Mouse (Mus musculus) G1E (cell line): Measurements from ENCODE around the gene Tll2. TPM values are rescaled to one million over a fixed set of nuclear protein-coding genes. Genes with fewer than 3 reads are reported as not detected.

Source experiments
- ATAC-seq: 2 replicates; pipeline ENCODE4 v1.8.0; 2016; ENCODE audit warnings: mild to moderate bottlenecking; ENCODE audit not compliant: insufficient number of reproducible peaks, poor library complexity, low FRiP score, severe bottlenecking; ENCODE audit errors: extremely low read depth
- DNase-seq: peaks from one replicate; pipeline ENCODE4 v3.0.0; 2012; ENCODE audit warnings: low spot score
- H3K27me3 ChIP-seq: 2 replicates; pipeline ENCODE4 v1.6.1; 2012; ENCODE audit warnings: mild to moderate bottlenecking, low read length, inconsistent platforms; ENCODE audit not compliant: insufficient read depth
- H3K36me3 ChIP-seq: replicated peaks from 2 replicates; pipeline ENCODE3; 2012; ENCODE audit warnings: mild to moderate bottlenecking, inconsistent platforms
- H3K4me1 ChIP-seq: 2 replicates; pipeline ENCODE4 v1.6.1; 2012; ENCODE audit warnings: low read depth, low read length, inconsistent platforms, mixed read lengths; ENCODE audit not compliant: insufficient read depth
- H3K4me3 ChIP-seq: 2 replicates; pipeline ENCODE4 v1.5.1; 2012; ENCODE audit warnings: low read depth, mild to moderate bottlenecking, inconsistent platforms, low read length, moderate library complexity, mixed read lengths
- H3K9me3 ChIP-seq: replicated peaks from 2 replicates; pipeline ENCODE4 v1.6.1; 2012; ENCODE audit warnings: inconsistent platforms
- CTCF ChIP-seq: IDR thresholded peaks from 2 replicates; pipeline ENCODE4 v1.5.1; 2012; ENCODE audit warnings: low read depth, low read length, inconsistent platforms, mixed read lengths
- GATA1 ChIP-seq: IDR thresholded peaks from 2 replicates; pipeline ENCODE4 v1.6.1; 2012; ENCODE audit warnings: borderline replicate concordance, low read length, inconsistent platforms, mixed read lengths
- GATA2 ChIP-seq: IDR thresholded peaks from 2 replicates; pipeline ENCODE4 v1.6.1; 2012; ENCODE audit warnings: low read depth, low read length, inconsistent platforms, borderline replicate concordance
- POLR2AphosphoS5 ChIP-seq: IDR thresholded peaks from 2 replicates; pipeline ENCODE4 v1.6.1; 2012; ENCODE audit warnings: low read depth, low read length, inconsistent platforms; ENCODE audit not compliant: insufficient replicate concordance
- TAL1 ChIP-seq: conservative IDR thresholded peaks from 2 replicates; pipeline ENCODE4 v1.6.1; 2012; ENCODE audit warnings: low read depth, low read length, inconsistent platforms, mixed read lengths
- polyA plus RNA-seq: library from polyadenylated mRNA; stranded (reverse); fragments of >175 nt; gene quantifications from 2 replicates; pipeline ENCODE4 v1.2.3, GENCODE M21; 2012
- total RNA-seq, 2 experiments: library from RNA; stranded (forward) in 1 of 2; stranded (reverse) in 1 of 2; fragments of 200-1000 nt in 1 of 2; fragments of >200 nt in 1 of 2; fragmentation: Nextera tagmentation in 1 of 2; gene quantifications; 2 replicates each; pipeline ENCODE4 v1.2.3; 2014 to 2017

The Tll2 gene
- total and polyA plus RNA-seq, 3 experiments: not detected

- ATAC-seq: no peak
These were observed 41.3 kb downstream of the Tll2 start for GRCm38 (mm10) chr19:41165144-41165913.

GRCm38 (mm10) chr19:41164447-41165095 is 42.1 kb downstream of the Tll2 start:
- ATAC-seq: no peak
- Histone ChIP-seq H3K9me3 (no peaks in the 10 kb centered on the region), H3K27me3 (no peaks in the 10 kb centered on the region; the same call in 1 of the 2 replicates), H3K4me1 (no peaks in the 10 kb centered on the region), H3K4me3 (no peak overlapping the region), H3K36me3 (no peaks in the 10 kb centered on the region)
- DNase-seq: no peak
- TF ChIP-seq CTCF: no peak
- TF ChIP-seq GATA2: no peak
- no peak for TF ChIP-seq GATA1
- TF ChIP-seq POLR2AphosphoS5: no peak
- no peak for TF ChIP-seq TAL1

More at GRCm38 (mm10) chr19:41165144-41165913, 41.3 kb downstream of the Tll2 start:
- TF ChIP-seq GATA2 (no peak), GATA1 (no peak), POLR2AphosphoS5 (no peak), TAL1 (no peak), CTCF (no peak)
- Histone ChIP-seq H3K27me3 (no peaks in the 10 kb centered on the region; the same call in 1 of the 2 replicates), H3K4me3 (no peak overlapping the region), H3K9me3 (no peaks in the 10 kb centered on the region), H3K4me1 (no peaks in the 10 kb centered on the region), H3K36me3 (no peaks in the 10 kb centered on the region)
- no peak for DNase-seq

- Histone ChIP-seq H3K27me3 (no peaks in the 10 kb centered on the region; the same call in 1 of the 2 replicates), H3K9me3 (no peaks in the 10 kb centered on the region), H3K4me3 (no peak overlapping the region), H3K36me3 (no peaks in the 10 kb centered on the region), H3K4me1 (no peaks in the 10 kb centered on the region)
- DNase-seq: no peak
- ATAC-seq: no peak
- TF ChIP-seq TAL1: no peak
- TF ChIP-seq GATA1: no peak
- TF ChIP-seq CTCF: no peak
- TF ChIP-seq POLR2AphosphoS5: no peak
- TF ChIP-seq GATA2: no peak
These were observed 46.2 kb downstream of the Tll2 start for GRCm38 (mm10) chr19:41160388-41160787.

GRCm38 (mm10) chr19:41154681-41155080 is 52.0 kb downstream of the Tll2 start:
- H3K4me3 ChIP-seq: no peak overlapping the region
- H3K4me1 ChIP-seq: no peaks in the 10 kb centered on the region
- ATAC-seq (no peak), DNase-seq (no peak)
- TF ChIP-seq CTCF (no peak), TAL1 (no peak)
- H3K9me3 ChIP-seq: no peaks in the 10 kb centered on the region
- H3K36me3 ChIP-seq: no peaks in the 10 kb centered on the region
- no peaks in the 10 kb centered on the region for H3K27me3 ChIP-seq

- Histone ChIP-seq H3K4me3 (no peak overlapping the region), H3K27me3 (no peaks in the 10 kb centered on the region), H3K4me1 (no peaks in the 10 kb centered on the region), H3K9me3 (no peaks in the 10 kb centered on the region), H3K36me3 (no peaks in the 10 kb centered on the region)
- TF ChIP-seq GATA2 (no peak), CTCF (no peak), TAL1 (no peak), POLR2AphosphoS5 (no peak), GATA1 (no peak)
- DNase-seq (no peak), ATAC-seq (no peak)
These were observed 54.2 kb downstream of the Tll2 start for GRCm38 (mm10) chr19:41152462-41152861.

- Histone ChIP-seq H3K4me1 (no peaks in the 10 kb centered on the region), H3K9me3 (no peaks in the 10 kb centered on the region), H3K27me3 (no peaks in the 10 kb centered on the region), H3K4me3 (no peak overlapping the region), H3K36me3 (no peaks in the 10 kb centered on the region)
- TF ChIP-seq POLR2AphosphoS5 (no peak), GATA1 (no peak), CTCF (no peak), GATA2 (no peak), TAL1 (no peak)
- ATAC-seq (no peak), DNase-seq (no peak)
These were observed 54.6 kb downstream of the Tll2 start for GRCm38 (mm10) chr19:41152016-41152370.
